Mouse (Mus musculus) bone marrow macrophage, adult 2 months (primary cell): ENCODE measurements around the gene Otulinl. TPM values are rescaled to one million over a fixed set of nuclear protein-coding genes. Genes with fewer than 3 reads are reported as not detected.
A peak's percentile ranks its signal among the peaks of the same experiment; 100 is the strongest.

ENCODE experiments used
- H3K27ac ChIP-seq: 2 replicates; pipeline ENCODE4 v1.5.1; 2012; ENCODE audit warnings: low read depth, low read length; ENCODE audit not compliant: insufficient read depth
- H3K4me1 ChIP-seq: 2 replicates; pipeline ENCODE4 v1.6.1; 2012; ENCODE audit warnings: low read length; ENCODE audit not compliant: control insufficient read depth, insufficient read depth
- H3K4me3 ChIP-seq: 2 replicates; pipeline ENCODE4 v1.5.1; 2012; ENCODE audit warnings: mild to moderate bottlenecking, low read length, moderate library complexity; ENCODE audit not compliant: insufficient read depth
- CTCF ChIP-seq: IDR thresholded peaks from 2 replicates; pipeline ENCODE4 v1.5.1; 2012; ENCODE audit warnings: low read depth, mild to moderate bottlenecking, low read length, moderate library complexity
- POLR2A ChIP-seq: IDR thresholded peaks from 2 replicates; pipeline ENCODE4 v1.6.1; 2012; ENCODE audit warnings: mild to moderate bottlenecking, low read depth, low read length, borderline replicate concordance
- polyA plus RNA-seq: library from polyadenylated mRNA; stranded (reverse); fragments of >200 nt; gene quantifications from 2 replicates; pipeline ENCODE4 v1.2.4, GENCODE M21; 2012; ENCODE audit not compliant: missing spikeins, insufficient read depth, insufficient read length

The Otulinl gene
- polyA plus RNA-seq, 1 experiment: 264 TPM

DNA sequence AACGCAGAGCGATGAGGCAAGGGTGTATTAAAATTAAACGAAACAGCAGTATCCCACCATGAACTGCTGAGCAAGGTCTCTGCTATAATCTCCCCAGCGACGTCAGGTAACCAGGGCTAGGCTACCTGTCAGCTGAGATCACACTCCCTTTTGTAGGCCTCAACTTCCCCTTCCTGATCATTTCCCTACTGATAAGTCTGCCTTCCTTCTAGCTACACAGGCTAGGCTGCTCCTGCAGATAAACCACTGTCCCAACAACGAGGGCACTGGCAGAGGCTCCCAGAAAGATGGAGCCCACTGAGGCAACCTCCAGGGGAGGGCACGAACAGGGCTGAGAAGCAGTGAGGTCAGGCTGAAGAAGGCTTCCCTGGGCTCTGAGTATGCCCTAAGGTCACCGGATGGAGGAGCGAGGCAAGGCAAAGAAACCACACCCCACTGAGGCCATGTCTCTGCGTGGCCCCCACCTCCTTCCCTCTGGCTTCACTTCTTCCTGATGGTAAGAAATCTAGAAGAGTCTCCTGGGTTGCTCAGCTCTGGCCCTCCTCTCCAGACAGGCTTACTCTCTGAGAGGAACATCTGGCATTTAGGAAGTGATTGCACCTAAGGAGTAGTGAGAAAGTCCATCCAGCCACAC is 9.7 kb downstream of the Otulinl start:
- H3K4me1 ChIP-seq: peaks cover 92% of the 10 kb centered on the region

DNA sequence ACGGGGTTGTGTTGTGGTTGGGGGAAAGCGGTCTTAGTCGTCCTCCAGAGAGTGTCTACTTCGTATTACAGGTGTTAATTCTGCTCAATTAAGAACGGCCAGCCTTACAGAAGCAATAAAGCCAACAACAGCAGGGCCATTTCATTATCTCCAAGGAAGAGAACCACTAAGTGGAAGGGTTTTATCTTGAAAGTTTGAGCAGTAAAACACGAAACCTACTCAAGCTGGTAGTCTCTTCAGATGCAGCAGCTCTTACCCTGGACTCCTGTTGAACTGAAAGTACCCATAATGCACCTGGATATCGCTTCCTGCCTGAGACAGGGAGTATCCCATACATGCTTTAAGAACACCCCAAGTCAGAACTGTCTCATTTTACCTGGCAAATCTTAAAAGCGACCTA is 10.7 kb downstream of the Otulinl start:
- no peak for TF ChIP-seq POLR2A
- no peak for TF ChIP-seq CTCF
- H3K27ac ChIP-seq: peak overlapping the region; percentile 74; the same call in 1 of the 2 replicates
- peaks cover 91% of the 10 kb centered on the region for H3K4me1 ChIP-seq
- H3K4me3 ChIP-seq: no peak overlapping the region

More for the DNA sequence above, 9.7 kb downstream of the Otulinl start:
- no peak overlapping the region for H3K4me3 ChIP-seq
- no peak for TF ChIP-seq CTCF
- TF ChIP-seq POLR2A: no peak
- peak overlapping the region; percentile 14 for H3K27ac ChIP-seq

DNA sequence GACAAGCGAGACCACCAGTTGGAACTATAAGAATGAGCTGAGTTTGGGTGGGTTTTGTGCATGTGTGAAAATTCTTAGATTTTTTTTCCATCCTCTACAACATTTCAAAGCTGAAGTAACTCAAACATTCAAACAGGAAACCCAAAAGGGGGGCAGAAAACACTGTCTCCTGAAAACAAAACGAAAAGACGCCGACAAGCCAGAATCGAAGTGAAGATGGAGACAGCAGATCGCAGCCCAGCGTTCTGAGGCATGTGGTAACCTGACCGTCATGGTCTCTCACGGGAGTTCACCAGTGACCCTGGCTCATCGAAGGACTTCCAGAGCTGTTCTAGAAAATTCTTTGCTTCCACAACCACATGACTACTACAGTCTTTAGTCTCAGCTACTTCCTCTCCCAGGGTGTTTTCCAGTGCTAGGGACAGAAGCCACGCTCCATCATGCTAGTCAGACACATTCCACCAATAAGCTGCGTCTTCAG is 11.4 kb downstream of the Otulinl start:
- peaks cover 91% of the 10 kb centered on the region for H3K4me1 ChIP-seq

DNA sequence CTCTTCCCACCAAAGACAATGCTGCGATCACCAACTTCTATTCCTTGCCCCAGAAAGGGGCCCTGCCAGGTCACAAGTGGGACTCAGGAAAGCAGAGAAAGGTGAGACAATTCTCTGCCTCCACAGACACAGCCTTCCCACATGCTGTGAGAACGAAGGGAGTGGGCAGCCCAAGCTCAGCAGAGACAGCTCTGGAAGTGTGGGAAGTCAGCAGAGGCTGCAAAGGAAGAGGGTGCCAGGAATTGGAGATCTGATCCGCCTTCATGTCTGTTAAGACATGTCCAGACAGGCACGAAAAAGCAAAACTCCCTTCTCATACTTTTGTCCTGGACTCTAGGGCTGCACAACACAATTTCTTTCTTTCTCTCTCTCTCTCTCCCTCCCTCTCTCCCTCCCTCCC is 12.1 kb downstream of the Otulinl start:
- TF ChIP-seq POLR2A (no peak), CTCF (no peak)
- H3K4me1 ChIP-seq: peaks cover 91% of the 10 kb centered on the region
- H3K4me3 ChIP-seq: no peak overlapping the region
- peak overlapping the region; percentile 28 for H3K27ac ChIP-seq

More for the DNA sequence above, 11.4 kb downstream of the Otulinl start:
- TF ChIP-seq CTCF: no peak
- Histone ChIP-seq H3K4me3 (no peak overlapping the region), H3K27ac (peak overlapping the region; percentile 74)

DNA sequence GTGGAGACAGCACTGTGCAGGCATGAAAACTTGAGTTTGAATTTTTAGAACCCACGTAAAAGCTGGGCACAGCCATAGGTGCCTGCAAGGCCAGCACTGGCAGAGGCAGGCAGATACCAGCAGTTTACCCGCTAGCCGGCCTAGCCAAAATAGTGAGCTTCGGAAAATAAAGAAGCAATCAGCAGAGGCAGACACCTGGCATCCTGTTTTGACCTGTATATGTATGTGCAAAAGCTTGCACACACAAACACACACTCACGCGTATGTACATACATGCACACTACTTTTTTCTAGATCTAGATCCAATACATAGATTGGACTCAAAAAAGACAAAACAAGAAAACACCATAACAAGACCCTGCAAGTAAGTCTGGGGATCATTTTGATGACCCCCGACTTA is 12.8 kb downstream of the Otulinl start:
- TF ChIP-seq POLR2A (no peak), CTCF (no peak)
- no peak overlapping the region for H3K4me3 ChIP-seq
- no peak overlapping the region for H3K27ac ChIP-seq
- peaks cover 89% of the 10 kb centered on the region for H3K4me1 ChIP-seq

DNA sequence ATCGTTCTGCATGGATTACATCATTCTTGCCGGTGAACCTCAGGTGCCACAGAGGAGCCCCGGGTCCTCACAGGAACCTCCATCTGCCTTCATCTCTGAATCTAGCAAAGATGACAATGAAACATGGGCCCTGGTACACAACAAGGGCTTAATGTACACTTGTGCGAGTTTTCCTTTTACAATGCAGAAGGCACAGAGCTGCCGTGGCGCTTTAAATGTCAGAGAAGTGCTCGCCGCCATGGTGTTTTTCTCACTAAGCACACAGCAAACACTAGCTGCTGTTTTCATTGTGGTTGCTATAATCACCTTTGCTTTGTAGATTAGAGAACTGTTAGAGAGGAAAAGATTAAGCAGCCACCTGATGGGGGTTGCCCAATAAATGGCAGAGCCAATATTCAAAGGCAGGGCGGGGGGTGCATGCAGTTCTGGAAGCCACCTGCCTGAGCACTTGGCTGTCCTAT is 13.3 kb downstream of the Otulinl start:
- H3K4me1 ChIP-seq: peaks cover 89% of the 10 kb centered on the region
- peak overlapping the region; percentile 35 for H3K27ac ChIP-seq

DNA sequence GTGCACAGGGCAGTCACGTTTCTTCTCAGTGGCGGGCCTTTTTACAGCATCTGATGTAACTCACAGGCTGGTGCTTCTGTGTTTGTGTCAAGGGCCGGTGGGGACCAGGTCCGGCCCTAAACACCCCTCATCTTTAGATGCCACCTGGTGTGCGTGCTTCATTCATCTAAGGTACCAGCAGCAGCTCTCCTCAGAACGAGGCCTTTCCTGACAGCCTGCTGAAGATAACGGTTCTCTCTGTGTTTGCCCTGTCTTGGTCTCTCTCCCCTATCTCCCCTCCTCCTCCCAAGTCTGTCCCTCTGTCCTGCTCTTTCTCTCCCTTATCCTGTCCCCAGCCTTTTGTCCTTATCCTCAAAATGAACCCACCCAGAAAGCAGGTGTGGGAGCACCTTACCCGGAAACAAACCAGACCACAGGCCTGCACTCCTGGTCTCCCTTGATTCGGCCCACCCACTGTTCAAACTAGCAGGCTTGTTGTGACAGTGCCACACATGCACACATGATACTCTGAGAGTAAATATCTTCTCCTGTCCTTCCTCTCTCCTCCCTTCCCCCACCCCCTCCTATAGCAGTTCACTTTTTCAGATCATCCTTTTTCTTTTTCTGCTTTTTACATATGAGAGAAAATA is 14.4 kb downstream of the Otulinl start:
- Histone ChIP-seq H3K27ac (peak overlapping the region; percentile 99), H3K4me3 (no peak overlapping the region), H3K4me1 (peaks cover 88% of the 10 kb centered on the region)
- TF ChIP-seq POLR2A (no peak), CTCF (no peak)

More for the DNA sequence above, 13.3 kb downstream of the Otulinl start:
- no peak overlapping the region for H3K4me3 ChIP-seq
- no peak for TF ChIP-seq CTCF
- no peak for TF ChIP-seq POLR2A

DNA sequence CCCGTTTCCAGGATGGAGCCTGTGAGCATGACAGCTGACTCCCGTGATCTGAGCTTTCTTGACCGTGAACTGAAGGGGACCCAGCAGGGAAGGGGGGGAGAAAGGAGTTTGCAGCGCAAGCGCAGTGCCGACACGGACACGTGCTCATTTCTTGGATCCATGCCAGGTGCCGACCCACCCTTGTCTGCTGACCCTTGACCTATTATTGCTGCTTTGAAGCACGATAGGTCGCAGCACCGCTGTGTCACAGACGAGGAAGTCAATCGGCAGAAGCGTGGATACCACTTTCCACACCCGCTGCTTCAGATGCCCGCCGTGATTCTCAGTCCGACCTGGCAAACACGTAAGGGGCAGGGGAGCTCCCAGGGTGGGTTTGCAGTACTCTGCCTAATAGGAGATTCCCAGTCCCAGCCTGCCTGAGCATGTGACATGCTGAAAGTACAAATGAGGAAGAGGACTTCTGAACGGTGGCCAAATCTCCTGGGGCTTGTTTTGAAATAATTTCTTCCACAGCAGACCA is 15.9 kb downstream of the Otulinl start:
- TF ChIP-seq POLR2A: no peak
- H3K27ac ChIP-seq: peak overlapping the region; percentile 99

DNA sequence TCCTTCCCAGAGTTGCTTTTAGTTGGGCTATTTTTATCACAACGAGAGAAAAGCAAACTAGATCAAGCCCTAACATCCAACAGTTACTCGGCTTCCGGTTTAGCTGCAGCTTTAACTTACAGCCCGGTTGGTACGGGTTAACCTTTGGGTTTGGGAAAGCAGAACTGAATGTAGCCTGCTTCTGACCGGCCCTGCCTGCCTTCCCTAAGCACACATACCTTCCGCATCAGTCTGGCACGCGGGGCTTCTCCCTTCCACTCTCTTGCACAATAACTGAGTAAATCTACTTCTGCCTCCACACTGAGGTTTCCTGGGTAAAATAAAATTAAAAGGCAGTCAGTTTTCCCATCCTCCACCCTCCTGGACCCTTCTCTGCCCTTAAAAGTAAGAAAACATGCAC is 17.3 kb downstream of the Otulinl start:
- Histone ChIP-seq H3K4me1 (peaks cover 67% of the 10 kb centered on the region), H3K4me3 (no peak overlapping the region), H3K27ac (peak overlapping the region; percentile 99)
- TF ChIP-seq CTCF (no peak), POLR2A (no peak)

More for the DNA sequence above, 15.9 kb downstream of the Otulinl start:
- Histone ChIP-seq H3K4me1 (peaks cover 79% of the 10 kb centered on the region), H3K4me3 (peak overlapping the region; percentile 44)

DNA sequence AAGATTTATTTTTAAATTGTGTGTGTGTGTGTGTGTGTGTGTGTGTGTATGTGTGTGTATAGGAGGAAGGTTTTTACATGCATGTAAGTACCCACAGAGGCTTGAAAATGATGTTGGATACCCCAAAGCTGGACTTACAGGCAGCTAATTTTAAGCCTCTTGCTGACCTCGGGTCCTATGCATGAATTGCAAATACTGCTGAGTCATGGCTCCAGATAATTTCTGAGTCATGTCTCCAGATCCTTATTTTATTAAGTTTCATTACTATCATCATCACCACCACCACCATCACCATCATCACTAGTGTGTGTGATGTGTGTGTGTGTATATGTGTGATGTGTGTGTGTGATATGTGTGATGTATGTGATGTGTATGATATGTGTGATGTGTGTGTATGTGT is 18.7 kb downstream of the Otulinl start:
- Histone ChIP-seq H3K27ac (no peak overlapping the region; the same call in 1 of the 2 replicates), H3K4me1 (peaks cover 53% of the 10 kb centered on the region), H3K4me3 (no peak overlapping the region)
- TF ChIP-seq POLR2A: no peak
- no peak for TF ChIP-seq CTCF
